Mouse (Mus musculus) midbrain, embryonic 11.5 days (tissue): ENCODE data around the gene Tmem161a. TPM values are rescaled to one million over a fixed set of nuclear protein-coding genes. Genes with fewer than 3 reads are reported as not detected.

ENCODE experiments used
- ATAC-seq: fragments of 200-750 bp; cut with Nextera tagmentation; 2 replicates; pipeline ENCODE4 v1.8.0; 2017; ENCODE audit warnings: moderate TSS enrichment, moderate library complexity; ENCODE audit not compliant: low FRiP score
- DNase-seq: peaks from one replicate; pipeline ENCODE4 v3.0.0; 2015; ENCODE audit warnings: low spot score; ENCODE audit errors: missing footprints
- H3K27ac ChIP-seq: fragments of 300-500 bp; sonication (generic); 2 replicates; pipeline ENCODE4 v1.5.1; 2014; ENCODE audit warnings: low read depth, low read length
- H3K27me3 ChIP-seq: fragments of 300-500 bp; sonication (generic); 2 replicates; pipeline ENCODE4 v1.6.1; 2014; ENCODE audit warnings: mild to moderate bottlenecking, low read length, moderate library complexity, mixed read lengths; ENCODE audit not compliant: control insufficient read depth, insufficient read depth
- H3K36me3 ChIP-seq: fragments of 300-500 bp; sonication (generic); 2 replicates; pipeline ENCODE4 v1.6.1; 2014; ENCODE audit warnings: mild to moderate bottlenecking, low read length, moderate library complexity, mixed read lengths; ENCODE audit not compliant: control insufficient read depth, insufficient read depth
- H3K4me1 ChIP-seq: fragments of 300-500 bp; sonication (generic); 2 replicates; pipeline ENCODE4 v1.6.1; 2014; ENCODE audit warnings: low read length; ENCODE audit not compliant: control insufficient read depth, insufficient read depth
- H3K4me2 ChIP-seq: fragments of 300-500 bp; sonication (generic); 2 replicates; pipeline ENCODE4 v1.6.1; 2014; ENCODE audit warnings: mild to moderate bottlenecking, moderate library complexity
- H3K4me3 ChIP-seq: fragments of 300-500 bp; sonication (generic); 2 replicates; pipeline ENCODE4 v1.5.1; 2014; ENCODE audit warnings: low read depth, low read length
- H3K9ac ChIP-seq: fragments of 300-500 bp; sonication (generic); 2 replicates; pipeline ENCODE4 v1.6.1; 2014; ENCODE audit warnings: low read length
- H3K9me3 ChIP-seq: fragments of 300-500 bp; sonication (generic); 2 replicates; pipeline ENCODE4 v1.6.1; 2016; ENCODE audit warnings: low read length; ENCODE audit not compliant: control insufficient read depth
- WGBS: fragments of 180-500 bp; shearing (Covaris S2); extraction: QIAGEN DNeasy Blood & Tissue Kit; methylation state at CpG from one replicate; pipeline ENCODE4 v1.1.7; 2014; 5-methylcytosine and 5-hydroxymethylcytosine counted together
- polyA plus RNA-seq: library from polyadenylated mRNA; unstranded; fragments of >200 nt; fragmentation: Nextera tagmentation; extraction: Ambion mirVana; gene quantifications from 2 replicates; pipeline ENCODE4 v1.2.1, GENCODE M21; 2014

Gene Tmem161a
- polyA plus RNA-seq, 1 experiment from 2014 or later, result 33.3 TPM

- no peak for DNase-seq
- H3K9me3 ChIP-seq, result no peaks in the 10 kb centered on the region
- no peak for ATAC-seq
- no peaks in the 10 kb centered on the region for H3K4me1 ChIP-seq
- 88% methylated on average over 3 of the region's 3 CpGs for WGBS
- H3K27me3 ChIP-seq, result no peaks in the 10 kb centered on the region
- no peak overlapping the region for H3K4me3 ChIP-seq
- H3K9ac ChIP-seq, result no peak overlapping the region
- H3K27ac ChIP-seq, result no peak overlapping the region
- H3K36me3 ChIP-seq, result peaks cover 5% of the 10 kb centered on the region
- no peak overlapping the region for H3K4me2 ChIP-seq
Observed at GRCm38 (mm10) chr8:70220911-70221310, 48.8 kb downstream of the Tmem161a start.

- Histone ChIP-seq H3K9ac (no peak overlapping the region), H3K27me3 (no peaks in the 10 kb centered on the region), H3K4me1 (no peaks in the 10 kb centered on the region), H3K9me3 (no peaks in the 10 kb centered on the region), H3K4me3 (no peak overlapping the region), H3K36me3 (peaks cover 5% of the 10 kb centered on the region), H3K27ac (no peak overlapping the region), H3K4me2 (no peak overlapping the region)
- DNase-seq, result no peak
- no peak for ATAC-seq
- WGBS, result 96% methylated on average over 12 of the region's 12 CpGs
Observed at GRCm38 (mm10) chr8:70222041-70222440, 49.9 kb downstream of the Tmem161a start.

- H3K9me3 ChIP-seq, result no peaks in the 10 kb centered on the region
- H3K27ac ChIP-seq, result no peak overlapping the region
- H3K27me3 ChIP-seq, result no peaks in the 10 kb centered on the region
- peaks cover 5% of the 10 kb centered on the region for H3K36me3 ChIP-seq
- no peak overlapping the region for H3K9ac ChIP-seq
- peaks cover 3% of the 10 kb centered on the region; the same call in 1 of the 2 replicates for H3K4me1 ChIP-seq
- DNase-seq, result no peak
- 53% methylated on average over 6 of the region's 6 CpGs for WGBS
- no peak for ATAC-seq
- no peak overlapping the region for H3K4me2 ChIP-seq
- no peak overlapping the region for H3K4me3 ChIP-seq
Observed at GRCm38 (mm10) chr8:70223341-70223740, 51.2 kb downstream of the Tmem161a start.

- Histone ChIP-seq H3K4me1 (peaks cover 3% of the 10 kb centered on the region), H3K9ac (no peak overlapping the region), H3K27ac (no peak overlapping the region), H3K36me3 (peaks cover 10% of the 10 kb centered on the region), H3K4me3 (no peak overlapping the region), H3K4me2 (no peak overlapping the region), H3K9me3 (no peaks in the 10 kb centered on the region), H3K27me3 (no peaks in the 10 kb centered on the region)
- 35% methylated on average over 4 of the region's 4 CpGs for WGBS
- DNase-seq (no peak), ATAC-seq (no peak)
Observed at GRCm38 (mm10) chr8:70227997-70228396, 55.8 kb downstream of the Tmem161a start.

- Histone ChIP-seq H3K27me3 (no peaks in the 10 kb centered on the region), H3K4me1 (peaks cover 15% of the 10 kb centered on the region), H3K4me2 (no peak overlapping the region), H3K36me3 (peaks cover 5% of the 10 kb centered on the region; the same call in 1 of the 2 replicates), H3K4me3 (no peak overlapping the region), H3K9me3 (no peaks in the 10 kb centered on the region), H3K27ac (no peak overlapping the region), H3K9ac (no peak overlapping the region)
- DNase-seq (no peak), ATAC-seq (no peak)
- 86% methylated on average over 9 of the region's 9 CpGs for WGBS
Observed at GRCm38 (mm10) chr8:70230837-70231236, 58.7 kb downstream of the Tmem161a start.

Other genes with a start within 250 kb of the Tmem161a start
- 52.7 and 65.2 TPM in 2 replicates for gene Gatad2a, start 176.0 kb upstream of the Tmem161a start, polyA plus RNA-seq
- gene Mau2, start 129.6 kb upstream of the Tmem161a start, polyA plus RNA-seq, result 46.2 and 49.3 TPM in 2 replicates
- 33.3 and 35.3 TPM in 2 replicates for gene Sugp1, start 129.5 kb upstream of the Tmem161a start, polyA plus RNA-seq
- 0.95 and 1.6 TPM in 2 replicates for gene Tm6sf2, start 99.4 kb upstream of the Tmem161a start, polyA plus RNA-seq
- gene Hapln4, start 88.9 kb upstream of the Tmem161a start, polyA plus RNA-seq, result 0.04 and 0.22 TPM in 2 replicates
- 47.2 and 52.4 TPM in 2 replicates for gene Ncan, start 51.5 kb upstream of the Tmem161a start, polyA plus RNA-seq
- gene Nr2c2ap, start 41.0 kb upstream of the Tmem161a start, polyA plus RNA-seq, result 14.3 and 16.9 TPM in 2 replicates
- 10.8 and 11.7 TPM in 2 replicates for gene Rfxank, start 33.2 kb upstream of the Tmem161a start, polyA plus RNA-seq
- gene Borcs8, start 32.9 kb upstream of the Tmem161a start, polyA plus RNA-seq, result 37.4 and 41.3 TPM in 2 replicates
- 0.23 and 0.40 TPM in 2 replicates for gene Mef2b, start 32.6 kb upstream of the Tmem161a start, polyA plus RNA-seq
- 1.6 and 2.1 TPM in 2 replicates for gene Slc25a42, start 39.9 kb downstream of the Tmem161a start, polyA plus RNA-seq
- gene Sugp2, start 61.9 kb downstream of the Tmem161a start, polyA plus RNA-seq, result 42.4 and 47.5 TPM in 2 replicates
- 27.3 and 31.1 TPM in 2 replicates for gene Armc6, start 62.1 kb downstream of the Tmem161a start, polyA plus RNA-seq
- 50.5 and 61.2 TPM in 2 replicates for gene Homer3, start 110.5 kb downstream of the Tmem161a start, polyA plus RNA-seq
- gene Ddx49, start 130.1 kb downstream of the Tmem161a start, polyA plus RNA-seq, result 45.7 and 49.7 TPM in 2 replicates
- 230 and 240 TPM in 2 replicates for gene Cope, start 130.2 kb downstream of the Tmem161a start, polyA plus RNA-seq
- 5.5 and 7.0 TPM in 2 replicates for gene Cers1, start 143.4 kb downstream of the Tmem161a start, polyA plus RNA-seq
- 0.43 and 1.3 TPM in 2 replicates for gene Gdf1, start 157.5 kb downstream of the Tmem161a start, polyA plus RNA-seq
- 19.6 and 19.8 TPM in 2 replicates for gene Upf1, start 180.9 kb downstream of the Tmem161a start, polyA plus RNA-seq
- 0.21 TPM in 1 of 2 replicates, not detected in the other for gene Comp, start 201.2 kb downstream of the Tmem161a start, polyA plus RNA-seq